In the genomic region with DNA sequence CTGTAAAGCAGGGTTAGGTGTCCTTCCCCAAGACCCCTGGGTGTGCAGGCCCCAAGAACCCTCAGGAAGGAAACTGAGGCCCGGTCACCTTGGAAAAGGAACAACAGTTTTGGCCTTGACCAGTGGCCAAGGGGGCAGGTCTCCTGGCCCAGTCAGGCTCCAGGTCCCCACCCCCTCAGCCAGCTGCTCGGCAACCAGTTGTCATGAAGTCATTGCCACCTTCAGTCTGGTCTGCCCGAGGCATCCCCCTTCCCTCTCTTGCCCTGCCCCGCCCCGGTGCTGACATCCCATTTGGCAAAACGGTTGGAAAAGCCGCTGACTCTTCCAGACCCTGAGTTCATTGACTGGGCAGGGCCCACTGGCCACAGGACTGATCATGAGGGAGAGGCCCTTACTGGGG, we compare ENCODE assay signal across 11 mouse cellular contexts.
DNase-seq lines count a peak whose midpoint lies in the region; ATAC-seq and TF ChIP-seq lines count a peak whose summit lies in the region.
"Had no signal": no experiment of that assay in that cellular context is flagged by ENCODE, and none has a peak within 500 bp of the region (broad histone marks: within the 10 kb centered on the region; RNA-seq: fewer than 3 reads in every experiment).

No protein-coding gene starts in this region.

- H3K36me3 ChIP-seq in liver, postnatal 0 days (replicated peaks; ENCODE audit: insufficient read depth, low read length), result no peaks in the 10 kb centered on the region
- no peaks in the 10 kb centered on the region for H3K36me3 ChIP-seq in liver, embryonic 11.5 days (ENCODE audit: control insufficient read depth, insufficient read depth, low read length)
- no peaks in the 10 kb centered on the region for H3K36me3 ChIP-seq in hindbrain, embryonic 13.5 days
- H3K36me3 ChIP-seq: liver, embryonic 13.5 days; midbrain, embryonic 15.5 days had no signal

- peak overlapping the region; percentile 79 for H3K27ac ChIP-seq in liver, postnatal 0 days (ENCODE audit: low read depth)
- no peak overlapping the region for H3K27ac ChIP-seq in liver, embryonic 11.5 days (ENCODE audit: low read depth, low read length)
- no peak overlapping the region for H3K27ac ChIP-seq in hindbrain, embryonic 13.5 days
- H3K27ac ChIP-seq: liver, embryonic 13.5 days; midbrain, embryonic 15.5 days had no signal

- no peak overlapping the region for H3K4me3 ChIP-seq in liver, postnatal 0 days (ENCODE audit: low read depth, low read length)
- H3K4me3 ChIP-seq in liver, embryonic 11.5 days (ENCODE audit: low read depth, low read length), result no peak overlapping the region
- H3K4me3 ChIP-seq in hindbrain, embryonic 13.5 days, result no peak overlapping the region
- H3K4me3 ChIP-seq: liver, embryonic 13.5 days; midbrain, embryonic 15.5 days had no signal

- 69% methylated on average over 7 of the region's 7 CpGs for WGBS in liver, postnatal 0 days (ENCODE audit: insufficient replicate concordance)
- 62% methylated on average over 7 of the region's 7 CpGs for WGBS in liver, embryonic 11.5 days
- whole genome bisulfite sequencing in hindbrain, embryonic 13.5 days, result 66% methylated on average over 7 of the region's 7 CpGs

- no peaks in the 10 kb centered on the region for H3K9me3 ChIP-seq in liver, postnatal 0 days (ENCODE audit: low read length)
- no peaks in the 10 kb centered on the region for H3K9me3 ChIP-seq in liver, embryonic 11.5 days (ENCODE audit: control insufficient read depth, low read length)
- no peaks in the 10 kb centered on the region for H3K9me3 ChIP-seq in hindbrain, embryonic 13.5 days
- H3K9me3 ChIP-seq: liver, embryonic 13.5 days; midbrain, embryonic 15.5 days had no signal

- H3K4me1 ChIP-seq in liver, postnatal 0 days (ENCODE audit: insufficient read depth), result peaks cover 25% of the 10 kb centered on the region
- peaks cover 17% of the 10 kb centered on the region; the same call in 1 of the 2 replicates for H3K4me1 ChIP-seq in liver, embryonic 11.5 days (replicated peaks; ENCODE audit: control insufficient read depth, insufficient read depth, low read length)
- H3K4me1 ChIP-seq in hindbrain, embryonic 13.5 days (replicated peaks), result peaks cover 41% of the 10 kb centered on the region

- TF ChIP-seq EP300 in liver, postnatal 0 days (IDR thresholded peaks at IDR 0.05; ENCODE audit: low read depth), result no peak

- H3K4me2 ChIP-seq in liver, postnatal 0 days (ENCODE audit: low read depth, low read length), result 0 out of 2 replicates have a peak overlapping the region, but pooled peaks have one; percentile 9
- no peak overlapping the region for H3K4me2 ChIP-seq in liver, embryonic 11.5 days
- H3K4me2 ChIP-seq in hindbrain, embryonic 13.5 days, result no peak overlapping the region
- H3K4me2 ChIP-seq: liver, embryonic 13.5 days; midbrain, embryonic 15.5 days had no signal

- peak; percentile 57 for DNase-seq in cerebellum, adult 11-12 months
- DNase-seq in cerebellum, adult 11 months, result no peak
- no peak for DNase-seq in liver, postnatal 0 days
- no peak for DNase-seq in liver, embryonic 11.5 days (ENCODE audit: low spot score)
- peak; percentile 90 for DNase-seq in gastrocnemius, postnatal 14 days
- peak; percentile 74 to 81 for DNase-seq in kidney, postnatal 36 days
- no peak for DNase-seq in left cerebral cortex, postnatal 10 days (ENCODE audit: extremely low spot score in 1 of 2, low spot score in 2 of 2)
- DNase-seq: liver, embryonic 13.5 days; retina, postnatal 1 day had no signal

- H3K9ac ChIP-seq in liver, postnatal 0 days (replicated peaks), result no peak overlapping the region
- no peak overlapping the region for H3K9ac ChIP-seq in liver, embryonic 11.5 days (ENCODE audit: low read depth, low read length)
- no peak overlapping the region for H3K9ac ChIP-seq in hindbrain, embryonic 13.5 days
- H3K9ac ChIP-seq: liver, embryonic 13.5 days; midbrain, embryonic 15.5 days had no signal

- no peaks in the 10 kb centered on the region for H3K27me3 ChIP-seq in liver, postnatal 0 days (ENCODE audit: insufficient read depth, low read length)
- H3K27me3 ChIP-seq in liver, embryonic 11.5 days (replicated peaks; ENCODE audit: control insufficient read depth, insufficient read depth, low read length), result no peaks in the 10 kb centered on the region
- no peaks in the 10 kb centered on the region for H3K27me3 ChIP-seq in hindbrain, embryonic 13.5 days
- H3K27me3 ChIP-seq: liver, embryonic 13.5 days; midbrain, embryonic 15.5 days had no signal

- no peak for ATAC-seq in liver, postnatal 0 days
- no peak for ATAC-seq in liver, embryonic 11.5 days (replicated peaks; ENCODE audit: low FRiP score)
- no peak for ATAC-seq in hindbrain, embryonic 13.5 days (ENCODE audit: low FRiP score)
- ATAC-seq: midbrain, embryonic 15.5 days had no signal

- intact Hi-C loops in gastrocnemius, postnatal 14 days (cut with DNase I; ENCODE audit: low total_unique reads), result loop anchor here (5.0 kb wide), 1 partner anchor 76 kb away; a partner anchor contains a TSS
- intact Hi-C loops in left cerebral cortex, postnatal 10 days (cut with DNase I), result no loop called here

- no peak for TF ChIP-seq CTCF in liver, postnatal 0 days (IDR thresholded peaks at IDR 0.05; ENCODE audit: low read depth)

Comparison
In these comparisons a context has a peak if more than half of its experiments do, and no peak if none do; other contexts are left out.
1. DNase-seq: peak in cerebellum, adult 11-12 months (single experiment), gastrocnemius, postnatal 14 days (single experiment) and kidney, postnatal 36 days (2 of 2); none in cerebellum, adult 11 months (single experiment), liver, postnatal 0 days (single experiment), liver, embryonic 11.5 days (single experiment) and left cerebral cortex, postnatal 10 days (0 of 2).